Mouse (Mus musculus) intestine, postnatal 0 days (tissue): ENCODE results near the gene Rab5c. TPM values are rescaled to one million over a fixed set of nuclear protein-coding genes. Genes with fewer than 3 reads are reported as not detected.

Experiments
- ATAC-seq: fragments of 200-750 bp; cut with Nextera tagmentation; 2 replicates; pipeline ENCODE4 v1.8.0; 2017; ENCODE audit warnings: mild to moderate bottlenecking, moderate TSS enrichment, moderate library complexity
- H3K27ac ChIP-seq: fragments of 300-500 bp; sonication (generic); 2 replicates; pipeline ENCODE4 v1.5.1; 2014; ENCODE audit warnings: mild to moderate bottlenecking, low read depth, low read length, moderate library complexity
- H3K27me3 ChIP-seq: fragments of 300-500 bp; sonication (generic); replicated peaks from 2 replicates; pipeline ENCODE4 v1.6.1; 2014; ENCODE audit warnings: low read length, mixed read lengths; ENCODE audit not compliant: control insufficient read depth, insufficient read depth
- H3K36me3 ChIP-seq: fragments of 300-500 bp; sonication (generic); 2 replicates; pipeline ENCODE4 v1.6.1; 2014; ENCODE audit warnings: mild to moderate bottlenecking, moderate library complexity; ENCODE audit not compliant: control insufficient read depth, insufficient read depth
- H3K4me1 ChIP-seq: fragments of 300-500 bp; sonication (generic); replicated peaks from 2 replicates; pipeline ENCODE4 v1.6.1; 2014; ENCODE audit warnings: antibody characterized with exemption, low read length, mixed read lengths; ENCODE audit not compliant: control insufficient read depth, insufficient read depth
- H3K4me2 ChIP-seq: fragments of 300-500 bp; sonication (generic); replicated peaks from 2 replicates; pipeline ENCODE4 v1.6.1; 2014; ENCODE audit warnings: low read depth, mild to moderate bottlenecking, moderate library complexity
- H3K4me3 ChIP-seq: fragments of 300-500 bp; sonication (generic); 2 replicates; pipeline ENCODE4 v1.5.1; 2014; ENCODE audit warnings: low read depth, low read length
- H3K9ac ChIP-seq: fragments of 300-500 bp; sonication (generic); 2 replicates; pipeline ENCODE4 v1.6.1; 2014; ENCODE audit warnings: mild to moderate bottlenecking, low read depth, low read length
- H3K9me3 ChIP-seq: fragments of 300-500 bp; sonication (generic); 2 replicates; pipeline ENCODE4 v1.6.1; 2016; ENCODE audit warnings: mixed run types; ENCODE audit not compliant: control insufficient read depth
- CTCF ChIP-seq: sonication (generic); IDR thresholded peaks from 2 replicates; pipeline ENCODE4 v1.5.1; 2016; ENCODE audit warnings: low read depth, mild to moderate bottlenecking, control low read depth, antibody characterized with exemption, moderate library complexity
- WGBS: fragments of 180-500 bp; shearing (Covaris S2); extraction: QIAGEN DNeasy Blood & Tissue Kit; methylation state at CpG from one replicate; pipeline ENCODE4 v1.1.7; 2014; 5-methylcytosine and 5-hydroxymethylcytosine counted together
- polyA plus RNA-seq: library from polyadenylated mRNA; unstranded; fragments of >200 nt; fragmentation: Nextera tagmentation; extraction: Ambion mirVana; gene quantifications from 2 replicates; pipeline ENCODE4 v1.2.1, GENCODE M21; 2015

Gene Rab5c
- polyA plus RNA-seq, 1 experiment from 2014 or later: 62.2 TPM

GRCm38 (mm10) chr11:100748620-100749019 lies 10.6 kb upstream of the Rab5c start:
- 44% methylated on average over 4 of the region's 4 CpGs for WGBS
- Histone ChIP-seq H3K36me3 (no peaks in the 10 kb centered on the region), H3K9me3 (no peaks in the 10 kb centered on the region), H3K9ac (no peak overlapping the region), H3K4me1 (no peaks in the 10 kb centered on the region), H3K27me3 (peaks cover 15% of the 10 kb centered on the region; the same call in 1 of the 2 replicates), H3K4me3 (no peak overlapping the region), H3K4me2 (no peak overlapping the region), H3K27ac (no peak overlapping the region)
- ATAC-seq: no peak
- TF ChIP-seq CTCF: no peak

- H3K4me2 ChIP-seq: no peak overlapping the region
- H3K4me1 ChIP-seq: no peaks in the 10 kb centered on the region
- no peak overlapping the region for H3K9ac ChIP-seq
- TF ChIP-seq CTCF: no peak
- H3K4me3 ChIP-seq: no peak overlapping the region
- no peaks in the 10 kb centered on the region for H3K9me3 ChIP-seq
- 65% methylated on average over 5 of the region's 5 CpGs for WGBS
- no peaks in the 10 kb centered on the region for H3K36me3 ChIP-seq
- H3K27ac ChIP-seq: no peak overlapping the region
- H3K27me3 ChIP-seq: peaks cover 15% of the 10 kb centered on the region; the same call in 1 of the 2 replicates
- no peak for ATAC-seq
Measured at GRCm38 (mm10) chr11:100747114-100747513, 9.1 kb upstream of the Rab5c start.

DNA sequence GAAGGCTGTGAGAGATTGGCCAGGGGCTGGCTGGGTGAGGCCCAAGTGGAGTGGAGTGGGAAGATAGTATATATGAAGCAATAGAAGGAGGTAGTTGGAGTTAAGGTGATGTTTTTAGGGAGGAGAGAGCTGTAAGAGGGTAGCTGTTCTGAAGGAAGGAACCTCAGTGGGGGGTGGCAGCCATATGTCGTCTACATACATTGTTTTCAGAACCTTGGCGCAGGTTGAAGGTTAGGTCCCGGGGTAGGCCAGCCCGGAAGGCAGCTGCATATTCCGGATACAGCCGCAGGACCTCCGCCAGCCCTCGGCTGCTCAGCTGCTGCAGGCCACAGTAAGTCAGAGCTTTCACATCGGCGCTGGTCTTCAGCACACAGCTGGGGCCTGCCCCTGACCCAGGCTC lies 8.5 kb upstream of the Rab5c start:
- H3K36me3 ChIP-seq: no peaks in the 10 kb centered on the region
- no peak overlapping the region for H3K4me2 ChIP-seq
- no peak overlapping the region for H3K27ac ChIP-seq
- H3K27me3 ChIP-seq: 0 out of 2 replicates have a peak, but pooled peaks cover 12% of the 10 kb centered on the region
- H3K9me3 ChIP-seq: no peaks in the 10 kb centered on the region
- no peak for TF ChIP-seq CTCF
- H3K4me1 ChIP-seq: no peaks in the 10 kb centered on the region
- no peak for ATAC-seq
- no peak overlapping the region for H3K4me3 ChIP-seq
- H3K9ac ChIP-seq: no peak overlapping the region
- 80% methylated on average over 10 of the region's 10 CpGs for WGBS

GRCm38 (mm10) chr11:100745085-100745484 lies 7.1 kb upstream of the Rab5c start:
- Histone ChIP-seq H3K4me2 (no peak overlapping the region), H3K27me3 (0 out of 2 replicates have a peak, but pooled peaks cover 12% of the 10 kb centered on the region), H3K36me3 (no peaks in the 10 kb centered on the region), H3K4me1 (no peaks in the 10 kb centered on the region), H3K9me3 (no peaks in the 10 kb centered on the region), H3K4me3 (no peak overlapping the region), H3K27ac (no peak overlapping the region), H3K9ac (no peak overlapping the region)
- WGBS: 16% methylated on average over 6 of the region's 6 CpGs
- ATAC-seq: no peak
- TF ChIP-seq CTCF: peak; percentile 78

DNA sequence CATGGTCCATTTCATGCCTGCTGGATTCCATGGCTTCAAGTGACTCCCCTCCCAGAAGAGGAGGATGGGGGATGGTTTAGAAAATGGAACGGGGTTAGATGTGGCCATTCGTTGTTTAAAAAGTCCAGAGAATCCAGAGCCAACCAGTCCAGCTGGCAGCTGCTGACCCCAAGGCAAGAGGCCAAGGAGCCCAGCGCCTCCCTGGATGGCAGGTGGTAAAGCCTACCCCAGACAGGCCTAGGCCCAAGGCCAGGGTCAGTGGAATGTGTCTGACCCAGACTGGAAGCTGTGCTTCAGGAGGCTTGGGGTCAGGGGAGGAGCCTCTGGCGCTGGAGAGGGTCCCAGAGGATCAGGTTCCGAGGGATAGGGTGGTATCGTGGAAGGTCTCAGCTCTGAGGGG lies 3.3 kb upstream of the Rab5c start:
- 65% methylated on average over 6 of the region's 6 CpGs for WGBS
- no peaks in the 10 kb centered on the region for H3K9me3 ChIP-seq
- no peak overlapping the region for H3K9ac ChIP-seq
- no peak overlapping the region for H3K27ac ChIP-seq
- no peaks in the 10 kb centered on the region for H3K27me3 ChIP-seq
- no peak for TF ChIP-seq CTCF
- no peak overlapping the region for H3K4me2 ChIP-seq
- H3K4me1 ChIP-seq: no peaks in the 10 kb centered on the region
- no peak overlapping the region for H3K4me3 ChIP-seq
- no peaks in the 10 kb centered on the region for H3K36me3 ChIP-seq
- ATAC-seq: no peak

- no peak for TF ChIP-seq CTCF
- no peaks in the 10 kb centered on the region for H3K4me1 ChIP-seq
- no peaks in the 10 kb centered on the region for H3K27me3 ChIP-seq
- 15% methylated on average over 5 of the region's 5 CpGs for WGBS
- H3K9ac ChIP-seq: no peak overlapping the region
- H3K9me3 ChIP-seq: no peaks in the 10 kb centered on the region
- 0 out of 2 replicates have a peak, but pooled peaks cover 5% of the 10 kb centered on the region for H3K36me3 ChIP-seq
- ATAC-seq: no peak
- no peak overlapping the region for H3K27ac ChIP-seq
- H3K4me3 ChIP-seq: peak overlapping the region; percentile 98
- H3K4me2 ChIP-seq: peak overlapping the region; percentile 77
Measured at GRCm38 (mm10) chr11:100738749-100739148, 734 bp upstream of the Rab5c start.
